8 mouse cellular contexts compared by ENCODE assay signal in genomic region chr11:120598990-120599549, GRCm38 (mm10). TPM values are rescaled to one million over a fixed set of nuclear protein-coding genes. Genes with fewer than 3 reads are reported as not detected.
A peak's percentile ranks its signal among the peaks of the same experiment; 100 is the strongest.
DNase-seq lines count a peak whose midpoint lies in the region; ATAC-seq and TF ChIP-seq lines count a peak whose summit lies in the region.

No protein-coding gene starts in this region.

- 41% methylated on average over 17 of the region's 17 CpGs for WGBS in lung, adult 2 months
- 42% methylated on average over 17 of the region's 17 CpGs for WGBS in embryonic facial prominence, embryonic 15.5 days
- WGBS in intestine, embryonic 15.5 days = 45% methylated on average over 17 of the region's 17 CpGs
- WGBS in neural tube, embryonic 14.5 days = 49% methylated on average over 17 of the region's 17 CpGs

- no peak for TF ChIP-seq CTCF in lung, adult 2 months (IDR thresholded peaks at IDR 0.05; ENCODE audit: insufficient read depth, low read length)

- H3K27ac ChIP-seq in embryonic facial prominence, embryonic 15.5 days (replicated peaks) = peak overlapping the region; percentile 93
- H3K27ac ChIP-seq in intestine, embryonic 15.5 days = peak overlapping the region; percentile 75
- H3K27ac ChIP-seq in neural tube, embryonic 14.5 days (ENCODE audit: low read depth, low read length) = peak overlapping the region; percentile 87

- no peaks in the 10 kb centered on the region for H3K9me3 ChIP-seq in embryonic facial prominence, embryonic 15.5 days (replicated peaks)
- H3K9me3 ChIP-seq in intestine, embryonic 15.5 days = no peaks in the 10 kb centered on the region
- no peaks in the 10 kb centered on the region for H3K9me3 ChIP-seq in neural tube, embryonic 14.5 days (ENCODE audit: control insufficient read depth, low read length)

- peaks cover 12% of the 10 kb centered on the region for H3K4me1 ChIP-seq in lung, adult 2 months (ENCODE audit: control insufficient read depth, insufficient read depth, low read length)
- peaks cover 31% of the 10 kb centered on the region for H3K4me1 ChIP-seq in embryonic facial prominence, embryonic 15.5 days
- peaks cover 19% of the 10 kb centered on the region for H3K4me1 ChIP-seq in intestine, embryonic 15.5 days (replicated peaks)
- peaks cover 13% of the 10 kb centered on the region for H3K4me1 ChIP-seq in neural tube, embryonic 14.5 days (ENCODE audit: control insufficient read depth, insufficient read depth, low read length)

- H3K4me3 ChIP-seq in lung, adult 2 months (replicated peaks; ENCODE audit: extremely low read depth, low read depth, low read length) = peak overlapping the region; percentile 55
- H3K4me3 ChIP-seq in embryonic facial prominence, embryonic 15.5 days (replicated peaks) = peak overlapping the region; percentile 95
- H3K4me3 ChIP-seq in intestine, embryonic 15.5 days (replicated peaks) = peak overlapping the region; percentile 97
- H3K4me3 ChIP-seq in neural tube, embryonic 14.5 days (ENCODE audit: low read depth, low read length) = peak overlapping the region; percentile 95

- DNase-seq in lung, adult 2 months = no peak
- no peak for DNase-seq in lung, postnatal 25 days (ENCODE audit: low spot score)
- DNase-seq in left cerebral cortex, adult 11 months (ENCODE audit: low spot score) = no peak
- DNase-seq in left cerebral cortex, adult 18-20 months (ENCODE audit: low spot score in 2 of 2) = no peak
- DNase-seq in kidney, adult 18-20 months = no peak

- ATAC-seq in embryonic facial prominence, embryonic 15.5 days (ENCODE audit: insufficient number of reproducible peaks, low FRiP score, low TSS enrichment, low read depth) = no peak
- no peak for ATAC-seq in intestine, embryonic 15.5 days
- ATAC-seq in neural tube, embryonic 14.5 days (ENCODE audit: low read depth) = no peak; the same call in 1 of the 2 replicates

- no peaks in the 10 kb centered on the region for H3K27me3 ChIP-seq in embryonic facial prominence, embryonic 15.5 days
- no peaks in the 10 kb centered on the region for H3K27me3 ChIP-seq in intestine, embryonic 15.5 days (replicated peaks)
- no peaks in the 10 kb centered on the region for H3K27me3 ChIP-seq in neural tube, embryonic 14.5 days (ENCODE audit: control insufficient read depth, insufficient read depth, low read length)

- peaks cover 64% of the 10 kb centered on the region for H3K36me3 ChIP-seq in embryonic facial prominence, embryonic 15.5 days
- H3K36me3 ChIP-seq in intestine, embryonic 15.5 days = peaks cover 29% of the 10 kb centered on the region
- peaks cover 43% of the 10 kb centered on the region for H3K36me3 ChIP-seq in neural tube, embryonic 14.5 days (ENCODE audit: control insufficient read depth, insufficient read depth, low read length)

- peak overlapping the region; percentile 63 for H3K9ac ChIP-seq in embryonic facial prominence, embryonic 15.5 days
- H3K9ac ChIP-seq in intestine, embryonic 15.5 days = peak overlapping the region; percentile 99
- H3K9ac ChIP-seq in neural tube, embryonic 14.5 days (replicated peaks; ENCODE audit: low read depth, low read length) = peak overlapping the region; percentile 99

- TF ChIP-seq POLR2A in lung, adult 2 months (IDR thresholded peaks at IDR 0.05; ENCODE audit: borderline replicate concordance, extremely low read depth, low read depth, low read length) = no peak

- peak overlapping the region; percentile 73 for H3K4me2 ChIP-seq in embryonic facial prominence, embryonic 15.5 days (replicated peaks)
- peak overlapping the region; percentile 82 for H3K4me2 ChIP-seq in intestine, embryonic 15.5 days (replicated peaks)
- H3K4me2 ChIP-seq in neural tube, embryonic 14.5 days (ENCODE audit: low read depth, low read length) = peak overlapping the region; percentile 97

RNA-seq across cellular contexts. Expression of gene Anapc11, which starts 0.8 kb away (rescaled TPM):
- 136 and 159 TPM in 2 replicates for polyA plus RNA-seq in lung, adult 2 months (2012; rRNA removed)
- polyA plus RNA-seq in embryonic facial prominence, embryonic 15.5 days (2015; fragmentation: Nextera tagmentation; extraction: Ambion mirVana) = 219 and 224 TPM in 2 replicates
- 178 and 194 TPM in 2 replicates for polyA plus RNA-seq in intestine, embryonic 15.5 days (2015; fragmentation: Nextera tagmentation; extraction: Ambion mirVana)
- polyA plus RNA-seq in neural tube, embryonic 14.5 days (2014; fragmentation: Nextera tagmentation; extraction: Ambion mirVana) = 209 and 236 TPM in 2 replicates
- 10 to 100 TPM; 95.1 to 98.8 TPM for total RNA-seq in left cerebral cortex, adult 18-20 months (2021)

RNA-seq across cellular contexts. Expression of gene Alyref, which starts 0.9 kb away (rescaled TPM):
- polyA plus RNA-seq in lung, adult 2 months (2012; rRNA removed) = 26.1 and 29.1 TPM in 2 replicates
- polyA plus RNA-seq in embryonic facial prominence, embryonic 15.5 days (2015; fragmentation: Nextera tagmentation; extraction: Ambion mirVana) = 420 and 426 TPM in 2 replicates
- polyA plus RNA-seq in intestine, embryonic 15.5 days (2015; fragmentation: Nextera tagmentation; extraction: Ambion mirVana) = 406 and 459 TPM in 2 replicates
- 191 and 222 TPM in 2 replicates for polyA plus RNA-seq in neural tube, embryonic 14.5 days (2014; fragmentation: Nextera tagmentation; extraction: Ambion mirVana)
- total RNA-seq in left cerebral cortex, adult 18-20 months (2021) = 10 to 100 TPM; 60.8 to 62.9 TPM

RNA-seq across cellular contexts. Expression of gene Npb, which starts 9.2 kb away (rescaled TPM):
- polyA plus RNA-seq in lung, adult 2 months (2012; rRNA removed) = 2.5 and 3.0 TPM in 2 replicates
- polyA plus RNA-seq in embryonic facial prominence, embryonic 15.5 days (2015; fragmentation: Nextera tagmentation; extraction: Ambion mirVana) = 1.8 and 1.9 TPM in 2 replicates
- 2.7 and 3.6 TPM in 2 replicates for polyA plus RNA-seq in intestine, embryonic 15.5 days (2015; fragmentation: Nextera tagmentation; extraction: Ambion mirVana)
- 1.3 TPM in 1 of 2 replicates, not detected in the other for polyA plus RNA-seq in neural tube, embryonic 14.5 days (2014; fragmentation: Nextera tagmentation; extraction: Ambion mirVana)
- total RNA-seq in left cerebral cortex, adult 18-20 months (2021) = 1 to 10 TPM in 1 of 2 experiments, not detected in 1; 1.3 TPM

RNA-seq across cellular contexts. Expression of gene Arhgdia, which starts 17.6 kb away (rescaled TPM):
- 890 and 923 TPM in 2 replicates for polyA plus RNA-seq in lung, adult 2 months (2012; rRNA removed)
- polyA plus RNA-seq in embryonic facial prominence, embryonic 15.5 days (2015; fragmentation: Nextera tagmentation; extraction: Ambion mirVana) = 593 and 594 TPM in 2 replicates
- polyA plus RNA-seq in intestine, embryonic 15.5 days (2015; fragmentation: Nextera tagmentation; extraction: Ambion mirVana) = 559 and 611 TPM in 2 replicates
- 419 and 479 TPM in 2 replicates for polyA plus RNA-seq in neural tube, embryonic 14.5 days (2014; fragmentation: Nextera tagmentation; extraction: Ambion mirVana)
- 100 to 1,000 TPM; 310 to 324 TPM for total RNA-seq in left cerebral cortex, adult 18-20 months (2021)

RNA-seq across cellular contexts. Expression of gene Pcyt2, which starts 18.7 kb away (rescaled TPM):
- 217 and 238 TPM in 2 replicates for polyA plus RNA-seq in lung, adult 2 months (2012; rRNA removed)
- 141 TPM in 2 replicates for polyA plus RNA-seq in embryonic facial prominence, embryonic 15.5 days (2015; fragmentation: Nextera tagmentation; extraction: Ambion mirVana)
- 250 and 306 TPM in 2 replicates for polyA plus RNA-seq in intestine, embryonic 15.5 days (2015; fragmentation: Nextera tagmentation; extraction: Ambion mirVana)
- polyA plus RNA-seq in neural tube, embryonic 14.5 days (2014; fragmentation: Nextera tagmentation; extraction: Ambion mirVana) = 170 and 187 TPM in 2 replicates
- 100 to 1,000 TPM; 124 to 136 TPM for total RNA-seq in left cerebral cortex, adult 18-20 months (2021)
